Mouse (Mus musculus): Measurements from ENCODE around the gene Fam83f.

Fam83f gene

GRCm38 (mm10) chr15:80664444-80664843, 7.2 kb upstream of the Fam83f start:
- DNase-seq (ENCODE audit: low read depth in 2 of 2, low spot score in 2 of 2) = no peak

- no peak for DNase-seq (ENCODE audit: low read depth in 2 of 2, low spot score in 2 of 2)
Measured at GRCm38 (mm10) chr15:80672810-80673209, 1.2 kb downstream of the Fam83f start.

- no peak for DNase-seq (ENCODE audit: low read depth in 2 of 2, low spot score in 2 of 2)
Measured at GRCm38 (mm10) chr15:80673337-80674095, 1.9 kb downstream of the Fam83f start.

GRCm38 (mm10) chr15:80674700-80675099, 3.1 kb downstream of the Fam83f start:
- no peak for DNase-seq (ENCODE audit: low read depth in 2 of 2, low spot score in 2 of 2)

DNA sequence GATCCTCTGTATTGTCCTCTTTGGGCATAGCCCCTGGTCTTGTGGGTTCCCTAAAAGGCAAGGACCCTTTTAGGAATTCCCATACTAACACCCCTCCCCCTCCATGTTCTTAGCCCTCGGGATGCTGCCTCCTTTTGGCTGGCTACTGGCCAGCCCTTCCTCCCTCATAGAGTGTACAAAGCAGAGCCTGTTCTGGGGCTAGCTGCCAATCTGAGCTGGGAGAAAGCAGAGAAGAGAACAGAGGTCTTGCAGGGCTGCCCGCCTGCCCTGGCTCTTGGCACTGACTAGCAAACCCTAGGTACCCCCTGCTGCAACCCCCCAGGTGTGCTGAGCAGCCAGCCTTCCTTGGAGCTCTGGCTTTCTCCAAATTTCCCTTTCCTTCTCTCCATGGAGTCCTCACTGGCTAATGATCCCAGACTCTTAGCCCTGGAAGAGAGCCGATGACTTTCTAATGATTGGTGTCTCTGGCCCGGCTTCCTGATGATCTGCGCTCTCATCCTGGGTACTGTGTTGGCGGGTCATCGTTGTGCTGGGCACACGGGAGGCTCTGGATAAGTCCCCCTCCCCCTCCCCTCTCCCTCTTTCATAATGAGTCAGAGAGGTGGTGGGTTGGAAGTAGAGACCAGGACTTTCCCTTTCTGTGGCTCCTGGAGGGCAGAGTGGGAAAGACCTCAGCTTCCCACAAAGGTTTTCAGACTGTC, 8.0 kb downstream of the Fam83f start:
- DNase-seq (ENCODE audit: low read depth in 2 of 2, low spot score in 2 of 2) = no peak

DNA sequence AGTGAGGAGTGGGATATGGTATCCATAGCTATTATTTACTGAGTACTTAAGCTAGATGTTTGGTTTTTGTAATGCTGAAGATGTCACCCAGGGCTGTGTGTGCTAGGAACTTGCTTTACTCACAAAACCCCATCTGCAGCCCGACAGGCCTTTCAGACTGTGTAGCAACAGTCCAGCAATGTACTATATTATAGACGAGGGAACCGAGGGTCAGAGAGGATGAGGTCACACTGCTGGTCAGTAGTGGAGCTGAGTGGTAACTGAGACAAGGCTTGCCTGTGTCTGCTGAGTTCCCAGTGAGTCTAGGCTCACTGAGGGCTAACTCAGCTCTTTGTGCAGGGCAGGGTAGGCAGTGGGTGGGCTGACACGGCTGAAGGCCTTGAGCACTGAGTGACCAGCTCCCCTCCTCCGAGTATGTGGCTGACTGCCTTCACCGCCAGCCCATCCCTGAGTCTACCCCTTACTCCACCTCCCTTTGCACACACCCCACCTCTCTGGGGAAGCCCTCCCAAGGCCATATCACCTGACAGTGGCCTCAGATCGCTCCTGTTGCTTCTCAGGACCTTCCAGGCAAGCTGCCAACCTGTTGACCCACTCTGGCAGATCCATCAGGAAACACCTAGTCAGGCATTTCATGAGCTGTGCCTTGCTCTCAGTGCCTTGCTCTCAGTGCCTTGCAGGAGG, 8.8 kb downstream of the Fam83f start:
- no peak for DNase-seq (ENCODE audit: low read depth in 2 of 2, low spot score in 2 of 2)

- peak; percentile 57 to 63 for DNase-seq (ENCODE audit: low read depth in 2 of 2, low spot score in 2 of 2)
Measured at GRCm38 (mm10) chr15:80681466-80681881, 9.8 kb downstream of the Fam83f start.

DNA sequence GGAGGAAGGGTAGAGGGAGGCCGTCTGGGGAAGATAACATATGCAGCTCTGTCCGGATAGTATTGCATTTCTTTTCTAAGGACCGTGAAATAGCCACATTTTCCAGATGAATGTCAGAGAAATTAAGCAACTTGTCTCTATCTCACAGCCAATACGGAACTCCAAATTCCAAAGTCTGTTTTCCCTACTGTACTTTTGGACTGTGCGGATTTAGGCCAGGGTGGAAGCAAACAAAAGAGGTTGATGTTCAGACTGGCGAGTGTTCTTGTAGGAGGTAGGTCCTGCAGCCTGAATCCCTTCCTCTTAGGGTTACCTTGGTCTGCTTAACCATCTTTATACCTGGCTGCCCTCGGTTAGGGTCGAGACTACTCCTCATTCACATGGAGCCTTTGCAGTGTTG, 10.7 kb downstream of the Fam83f start:
- DNase-seq (ENCODE audit: low read depth in 2 of 2, low spot score in 2 of 2) = no peak

GRCm38 (mm10) chr15:80683151-80683550, 11.5 kb downstream of the Fam83f start:
- no peak for DNase-seq (ENCODE audit: low read depth in 2 of 2, low spot score in 2 of 2)

DNA sequence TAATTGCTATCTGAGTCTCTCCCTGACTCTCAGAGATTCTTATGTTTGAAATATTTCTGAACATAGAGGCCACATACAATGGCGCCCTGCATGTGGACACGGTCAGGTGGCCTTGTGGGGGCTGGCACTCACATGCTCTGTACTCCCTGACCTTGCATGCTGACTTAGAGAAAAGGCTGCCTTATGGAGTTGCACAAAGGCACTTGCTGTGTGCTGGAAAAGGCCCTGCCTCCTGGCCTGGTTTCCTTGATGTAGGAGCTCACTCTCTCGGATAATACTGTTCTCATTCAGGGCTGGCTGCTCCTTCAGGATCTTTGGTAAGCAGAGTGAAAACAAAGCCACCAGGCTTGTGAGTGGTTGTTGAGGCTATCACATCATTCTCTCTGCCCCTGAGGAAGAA, 12.3 kb downstream of the Fam83f start:
- DNase-seq (ENCODE audit: low read depth in 2 of 2, low spot score in 2 of 2) = no peak

DNA sequence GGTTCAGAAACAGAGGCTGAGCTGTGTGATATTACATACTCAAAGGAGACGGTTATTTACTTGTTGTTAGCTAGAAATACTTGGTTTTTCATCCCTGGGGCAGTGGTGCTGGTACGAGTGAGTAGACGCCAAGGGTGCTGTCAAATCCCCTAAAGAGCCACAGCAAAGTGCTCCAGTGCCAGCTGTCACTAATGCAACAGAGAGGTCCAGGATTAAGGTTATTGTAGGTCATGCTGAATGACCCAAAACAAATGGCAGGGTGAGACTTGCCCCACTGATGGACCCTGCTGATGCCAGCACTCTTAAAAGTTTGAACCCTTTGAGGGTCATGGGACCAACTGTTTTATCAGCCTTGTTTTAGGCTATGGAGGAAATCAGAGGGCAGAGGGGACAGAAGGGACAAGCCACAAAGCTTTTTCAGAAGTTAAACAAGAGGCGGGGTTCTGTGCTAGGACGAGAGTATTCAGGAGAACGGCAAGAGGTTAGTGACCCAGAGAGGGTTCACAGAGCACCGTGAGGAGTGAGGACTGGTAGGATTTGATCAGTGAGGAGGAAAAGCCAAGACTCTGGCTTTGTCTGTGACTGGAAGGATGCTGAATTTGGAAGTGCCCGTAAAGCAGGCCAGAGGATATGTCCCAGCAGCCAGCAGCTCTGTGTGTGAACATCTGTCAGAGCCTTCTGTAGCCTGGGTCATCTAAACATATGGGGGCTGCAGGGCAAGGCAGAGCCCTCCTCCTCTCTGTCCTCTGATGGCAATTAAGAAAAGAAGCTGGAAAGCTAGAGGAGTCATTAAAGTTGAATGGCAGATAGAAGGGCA, 13.3 kb downstream of the Fam83f start:
- no peak for DNase-seq (ENCODE audit: low read depth in 2 of 2, low spot score in 2 of 2)

DNA sequence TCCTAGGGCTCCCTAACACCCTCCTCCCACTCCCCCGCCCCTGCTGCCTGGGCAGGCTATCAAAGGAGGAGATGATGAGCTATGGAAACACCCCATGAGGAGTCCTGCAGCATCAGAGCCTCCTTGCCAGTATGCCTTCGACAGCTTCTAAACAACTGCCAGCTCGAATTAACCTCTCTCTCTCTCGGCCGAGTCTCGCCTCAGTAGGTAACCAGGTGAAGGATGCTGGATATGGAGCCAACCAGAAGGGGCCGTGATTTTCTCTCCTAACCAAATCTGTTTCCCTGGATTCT, 13.9 kb downstream of the Fam83f start:
- no peak for DNase-seq (ENCODE audit: low read depth in 2 of 2, low spot score in 2 of 2)

GRCm38 (mm10) chr15:80688536-80688935, 16.9 kb downstream of the Fam83f start:
- no peak for DNase-seq (ENCODE audit: low read depth in 2 of 2, low spot score in 2 of 2)

- no peak for DNase-seq (ENCODE audit: low read depth in 2 of 2, low spot score in 2 of 2)
Measured at GRCm38 (mm10) chr15:80693492-80693891, 21.8 kb downstream of the Fam83f start.

DNA sequence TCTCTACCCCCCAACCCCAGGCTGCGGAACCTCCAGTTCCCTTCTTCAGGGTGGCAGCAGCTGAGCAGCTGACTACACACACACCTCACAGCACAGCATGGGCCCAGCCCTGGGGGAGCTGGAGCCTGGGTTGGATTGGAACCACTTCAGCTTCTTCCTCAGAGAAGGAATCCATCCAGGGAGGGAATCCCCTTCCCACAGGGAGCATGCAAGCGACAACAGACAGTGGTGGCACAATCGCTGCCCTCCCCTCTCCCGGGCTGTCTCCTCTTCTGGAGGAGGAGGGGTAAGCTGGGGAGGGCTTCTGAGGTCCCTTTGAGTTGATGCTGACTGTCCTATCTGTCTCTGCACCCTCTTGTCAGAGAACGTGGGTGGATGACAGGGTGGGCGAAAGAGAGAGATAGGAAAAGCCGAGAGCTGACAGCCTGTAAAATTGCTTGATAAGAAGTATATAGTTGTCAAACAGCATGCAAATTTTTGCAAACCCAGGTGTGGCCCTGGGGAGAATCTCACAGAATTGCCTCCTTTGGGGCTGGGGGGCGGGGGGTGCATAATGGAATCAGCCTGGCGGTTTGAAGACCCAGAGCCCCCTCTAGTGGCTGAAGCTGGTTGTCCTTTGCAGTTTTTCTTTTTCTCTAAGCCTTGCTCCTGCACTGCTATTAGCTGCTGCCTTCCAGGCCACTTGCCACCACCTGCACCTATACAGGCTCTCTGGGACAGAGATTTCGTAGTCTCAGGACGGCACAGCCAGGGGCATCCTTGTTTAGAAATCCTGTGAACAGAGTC, 22.7 kb downstream of the Fam83f start:
- peak; percentile 65 to 79 for DNase-seq (ENCODE audit: low read depth in 2 of 2, low spot score in 2 of 2)

GRCm38 (mm10) chr15:80697564-80697963, 25.9 kb downstream of the Fam83f start:
- peak; percentile 68 to 76 for DNase-seq (ENCODE audit: low read depth in 2 of 2, low spot score in 2 of 2)

GRCm38 (mm10) chr15:80701481-80702257, 30.0 kb downstream of the Fam83f start:
- no peak for DNase-seq (ENCODE audit: low read depth in 2 of 2, low spot score in 2 of 2)

DNA sequence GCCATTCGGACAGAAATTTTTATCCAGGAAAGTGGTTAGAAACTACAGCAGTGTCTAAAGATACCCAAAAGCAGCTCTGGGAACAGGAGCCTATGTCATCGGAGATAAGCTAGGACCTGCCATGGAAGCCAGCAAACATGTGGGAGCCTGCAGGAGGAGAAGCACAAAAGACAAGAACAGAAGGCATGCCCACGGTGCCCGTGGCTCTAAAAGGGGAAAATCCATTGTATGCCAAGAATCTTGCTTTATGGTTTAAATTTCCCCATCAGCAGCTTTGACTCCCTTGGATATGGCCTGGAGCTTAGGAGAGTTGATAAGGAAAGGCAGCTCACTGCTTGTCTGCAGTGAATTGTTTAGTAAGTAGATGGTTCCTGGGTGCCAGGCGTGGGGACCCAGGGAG, 31.3 kb downstream of the Fam83f start:
- no peak for DNase-seq (ENCODE audit: low read depth in 2 of 2, low spot score in 2 of 2)

- no peak for DNase-seq (ENCODE audit: low read depth in 2 of 2, low spot score in 2 of 2)
Measured at GRCm38 (mm10) chr15:80703495-80703894, 31.8 kb downstream of the Fam83f start.

- peak; percentile 75 to 78 for DNase-seq (ENCODE audit: low read depth in 2 of 2, low spot score in 2 of 2)
Measured at GRCm38 (mm10) chr15:80704267-80704666, 32.6 kb downstream of the Fam83f start.
